Mouse (Mus musculus): ENCODE measurements at regions not wholly inside any gene's neighbourhood (a gene's known extent, or its start where the extent isn't known, plus 50 kb on each side); places are given as distances from the start of the nearest gene placed in this dataset.

- H3K9ac ChIP-seq (replicated peaks; ENCODE audit: low read depth, low read length) = no peak overlapping the region
- no peak for ATAC-seq
- WGBS = 76% methylated on average over 4 of the region's 4 CpGs
- no peak overlapping the region for H3K4me3 ChIP-seq (replicated peaks; ENCODE audit: low read length)
- no peaks in the 10 kb centered on the region for H3K36me3 ChIP-seq (ENCODE audit: control insufficient read depth, insufficient read depth)
- H3K4me2 ChIP-seq (ENCODE audit: low read length) = no peak overlapping the region
- no peaks in the 10 kb centered on the region for H3K4me1 ChIP-seq (replicated peaks; ENCODE audit: control insufficient read depth, insufficient read depth, low read length)
- no peaks in the 10 kb centered on the region for H3K9me3 ChIP-seq (ENCODE audit: control insufficient read depth, low read length)
- no peak overlapping the region for H3K27ac ChIP-seq (ENCODE audit: low read length)
- H3K27me3 ChIP-seq (replicated peaks; ENCODE audit: control insufficient read depth, insufficient read depth, low read length) = no peaks in the 10 kb centered on the region
Observed at GRCm38 (mm10) chr7:129441085-129441617, 150.5 kb upstream of the Wdr11 start.

- Histone ChIP-seq H3K27ac (ENCODE audit: low read length) (no peak overlapping the region), H3K36me3 (ENCODE audit: control insufficient read depth, insufficient read depth) (no peaks in the 10 kb centered on the region), H3K4me3 (replicated peaks; ENCODE audit: low read length) (no peak overlapping the region), H3K4me1 (replicated peaks; ENCODE audit: control insufficient read depth, insufficient read depth, low read length) (no peaks in the 10 kb centered on the region), H3K9ac (replicated peaks; ENCODE audit: low read depth, low read length) (no peak overlapping the region), H3K27me3 (replicated peaks; ENCODE audit: control insufficient read depth, insufficient read depth, low read length) (no peaks in the 10 kb centered on the region), H3K9me3 (ENCODE audit: control insufficient read depth, low read length) (no peaks in the 10 kb centered on the region), H3K4me2 (ENCODE audit: low read length) (no peak overlapping the region)
- no peak for ATAC-seq
- WGBS = 11% methylated on average over 3 of the region's 3 CpGs
Observed at GRCm38 (mm10) chr7:129469496-129469895, 122.2 kb upstream of the Wdr11 start.

- Histone ChIP-seq H3K27me3 (replicated peaks; ENCODE audit: control insufficient read depth, insufficient read depth, low read length) (no peaks in the 10 kb centered on the region), H3K4me2 (ENCODE audit: low read length) (no peak overlapping the region), H3K27ac (ENCODE audit: low read length) (no peak overlapping the region)
Observed at GRCm38 (mm10) chr7:129483736-129484135, 107.9 kb upstream of the Wdr11 start.

GRCm38 (mm10) chr7:129506894-129507293, 84.8 kb upstream of the Wdr11 start:
- ATAC-seq = no peak
- Histone ChIP-seq H3K36me3 (ENCODE audit: control insufficient read depth, insufficient read depth) (no peaks in the 10 kb centered on the region), H3K4me3 (replicated peaks; ENCODE audit: low read length) (no peak overlapping the region), H3K9me3 (ENCODE audit: control insufficient read depth, low read length) (no peaks in the 10 kb centered on the region), H3K27me3 (replicated peaks; ENCODE audit: control insufficient read depth, insufficient read depth, low read length) (no peaks in the 10 kb centered on the region), H3K4me1 (replicated peaks; ENCODE audit: control insufficient read depth, insufficient read depth, low read length) (no peaks in the 10 kb centered on the region), H3K9ac (replicated peaks; ENCODE audit: low read depth, low read length) (no peak overlapping the region), H3K4me2 (ENCODE audit: low read length) (no peak overlapping the region), H3K27ac (ENCODE audit: low read length) (no peak overlapping the region)
- 34% methylated on average over 2 of the region's 2 CpGs for WGBS

More at GRCm38 (mm10) chr7:129483736-129484135, 107.9 kb upstream of the Wdr11 start:
- H3K9me3 ChIP-seq (ENCODE audit: control insufficient read depth, low read length) = peaks cover 6% of the 10 kb centered on the region; the same call in 1 of the 2 replicates
- WGBS = 89% methylated on average over 5 of the region's 5 CpGs
- no peaks in the 10 kb centered on the region for H3K4me1 ChIP-seq (replicated peaks; ENCODE audit: control insufficient read depth, insufficient read depth, low read length)
- H3K4me3 ChIP-seq (replicated peaks; ENCODE audit: low read length) = no peak overlapping the region
- no peak overlapping the region for H3K9ac ChIP-seq (replicated peaks; ENCODE audit: low read depth, low read length)
- no peaks in the 10 kb centered on the region for H3K36me3 ChIP-seq (ENCODE audit: control insufficient read depth, insufficient read depth)
- no peak for ATAC-seq

- no peak overlapping the region for H3K4me2 ChIP-seq (ENCODE audit: low read length)
- no peaks in the 10 kb centered on the region for H3K36me3 ChIP-seq (ENCODE audit: control insufficient read depth, insufficient read depth)
- no peaks in the 10 kb centered on the region for H3K4me1 ChIP-seq (replicated peaks; ENCODE audit: control insufficient read depth, insufficient read depth, low read length)
- no peak for ATAC-seq
- 67% methylated on average over 10 of the region's 10 CpGs for WGBS
- H3K27ac ChIP-seq (ENCODE audit: low read length) = no peak overlapping the region
- no peak overlapping the region for H3K9ac ChIP-seq (replicated peaks; ENCODE audit: low read depth, low read length)
- no peaks in the 10 kb centered on the region for H3K9me3 ChIP-seq (ENCODE audit: control insufficient read depth, low read length)
- H3K27me3 ChIP-seq (replicated peaks; ENCODE audit: control insufficient read depth, insufficient read depth, low read length) = no peaks in the 10 kb centered on the region
- no peak overlapping the region for H3K4me3 ChIP-seq (replicated peaks; ENCODE audit: low read length)
Observed at GRCm38 (mm10) chr7:129509631-129510132, 82.0 kb upstream of the Wdr11 start.

- ATAC-seq = no peak
- 76% methylated on average over 7 of the region's 7 CpGs for WGBS
Observed at GRCm38 (mm10) chr7:129514619-129515018, 77.0 kb upstream of the Wdr11 start.

GRCm38 (mm10) chr7:129524369-129524915, 67.2 kb upstream of the Wdr11 start:
- H3K9ac ChIP-seq (replicated peaks; ENCODE audit: low read depth, low read length) = no peak overlapping the region
- WGBS = 95% methylated on average over 1 of the region's 1 CpGs

More at GRCm38 (mm10) chr7:129514619-129515018, 77.0 kb upstream of the Wdr11 start:
- Histone ChIP-seq H3K9ac (replicated peaks; ENCODE audit: low read depth, low read length) (no peak overlapping the region), H3K27me3 (replicated peaks; ENCODE audit: control insufficient read depth, insufficient read depth, low read length) (no peaks in the 10 kb centered on the region), H3K4me2 (ENCODE audit: low read length) (no peak overlapping the region), H3K27ac (ENCODE audit: low read length) (no peak overlapping the region), H3K4me1 (replicated peaks; ENCODE audit: control insufficient read depth, insufficient read depth, low read length) (no peaks in the 10 kb centered on the region), H3K36me3 (ENCODE audit: control insufficient read depth, insufficient read depth) (no peaks in the 10 kb centered on the region), H3K9me3 (ENCODE audit: control insufficient read depth, low read length) (no peaks in the 10 kb centered on the region), H3K4me3 (replicated peaks; ENCODE audit: low read length) (no peak overlapping the region)

GRCm38 (mm10) chr7:129525985-129526384, 65.7 kb upstream of the Wdr11 start:
- Histone ChIP-seq H3K4me3 (replicated peaks; ENCODE audit: low read length) (no peak overlapping the region), H3K9ac (replicated peaks; ENCODE audit: low read depth, low read length) (no peak overlapping the region), H3K4me1 (replicated peaks; ENCODE audit: control insufficient read depth, insufficient read depth, low read length) (no peaks in the 10 kb centered on the region), H3K27ac (ENCODE audit: low read length) (no peak overlapping the region), H3K36me3 (ENCODE audit: control insufficient read depth, insufficient read depth) (no peaks in the 10 kb centered on the region), H3K9me3 (ENCODE audit: control insufficient read depth, low read length) (no peaks in the 10 kb centered on the region), H3K27me3 (replicated peaks; ENCODE audit: control insufficient read depth, insufficient read depth, low read length) (no peaks in the 10 kb centered on the region), H3K4me2 (ENCODE audit: low read length) (no peak overlapping the region)
- no peak for ATAC-seq
- WGBS = 30% methylated on average over 3 of the region's 3 CpGs

More at GRCm38 (mm10) chr7:129524369-129524915, 67.2 kb upstream of the Wdr11 start:
- no peaks in the 10 kb centered on the region for H3K9me3 ChIP-seq (ENCODE audit: control insufficient read depth, low read length)
- H3K36me3 ChIP-seq (ENCODE audit: control insufficient read depth, insufficient read depth) = no peaks in the 10 kb centered on the region
- no peaks in the 10 kb centered on the region for H3K27me3 ChIP-seq (replicated peaks; ENCODE audit: control insufficient read depth, insufficient read depth, low read length)
- no peaks in the 10 kb centered on the region for H3K4me1 ChIP-seq (replicated peaks; ENCODE audit: control insufficient read depth, insufficient read depth, low read length)
- no peak overlapping the region for H3K27ac ChIP-seq (ENCODE audit: low read length)
- no peak overlapping the region for H3K4me2 ChIP-seq (ENCODE audit: low read length)
- H3K4me3 ChIP-seq (replicated peaks; ENCODE audit: low read length) = no peak overlapping the region
- ATAC-seq = no peak

GRCm38 (mm10) chr7:129528263-129528662, 63.4 kb upstream of the Wdr11 start:
- Histone ChIP-seq H3K9ac (replicated peaks; ENCODE audit: low read depth, low read length) (no peak overlapping the region), H3K4me1 (replicated peaks; ENCODE audit: control insufficient read depth, insufficient read depth, low read length) (no peaks in the 10 kb centered on the region), H3K27me3 (replicated peaks; ENCODE audit: control insufficient read depth, insufficient read depth, low read length) (no peaks in the 10 kb centered on the region), H3K36me3 (ENCODE audit: control insufficient read depth, insufficient read depth) (no peaks in the 10 kb centered on the region), H3K27ac (ENCODE audit: low read length) (no peak overlapping the region), H3K9me3 (ENCODE audit: control insufficient read depth, low read length) (no peaks in the 10 kb centered on the region), H3K4me3 (replicated peaks; ENCODE audit: low read length) (no peak overlapping the region), H3K4me2 (ENCODE audit: low read length) (no peak overlapping the region)
- 72% methylated on average over 6 of the region's 6 CpGs for WGBS
- ATAC-seq = no peak
